7 mouse cellular contexts compared by ENCODE assay signal in genomic region chr7:37336851-37337531, GRCm38 (mm10).
A peak's percentile ranks its signal among the peaks of the same experiment; 100 is the strongest.
DNase-seq lines count a peak whose midpoint lies in the region; ATAC-seq and TF ChIP-seq lines count a peak whose summit lies in the region.

No protein-coding gene starts in this region.

- peak; percentile 29; the same call in 1 of the 2 replicates for ATAC-seq in midbrain, embryonic 13.5 days

- H3K27me3 ChIP-seq in midbrain, embryonic 13.5 days: peaks cover 21% of the 10 kb centered on the region

- peak overlapping the region; percentile 52 for H3K9ac ChIP-seq in midbrain, embryonic 13.5 days (replicated peaks)

- TF ChIP-seq CTCF in bone marrow macrophage, adult 2 months (IDR thresholded peaks at IDR 0.05; ENCODE audit: low read depth, low read length): no peak

- peak; percentile 99 for DNase-seq in cerebellum, adult 9-10 months
- DNase-seq in frontal cortex, postnatal 10 days (ENCODE audit: low spot score in 2 of 2): peak; percentile 52 to 73
- DNase-seq in layer of hippocampus, adult 9-10 months (ENCODE audit: low spot score): peak; percentile 74
- no peak for DNase-seq in urinary bladder, adult 18-20 months (ENCODE audit: low spot score in 2 of 2)
- DNase-seq in thymus, postnatal 0 days (ENCODE audit: low spot score): no peak

- peak overlapping the region; percentile 14; the same call in 1 of the 2 replicates for H3K4me3 ChIP-seq in bone marrow macrophage, adult 2 months (ENCODE audit: insufficient read depth, low read length)
- peak overlapping the region; percentile 37 for H3K4me3 ChIP-seq in midbrain, embryonic 13.5 days (replicated peaks)

- peak overlapping the region; percentile 58 for H3K4me2 ChIP-seq in midbrain, embryonic 13.5 days (replicated peaks)

- no peak overlapping the region for H3K27ac ChIP-seq in bone marrow macrophage, adult 2 months (ENCODE audit: insufficient read depth, low read depth, low read length)
- H3K27ac ChIP-seq in midbrain, embryonic 13.5 days: peak overlapping the region; percentile 70

- no peaks in the 10 kb centered on the region for H3K36me3 ChIP-seq in midbrain, embryonic 13.5 days

- no peaks in the 10 kb centered on the region for H3K4me1 ChIP-seq in bone marrow macrophage, adult 2 months (ENCODE audit: control insufficient read depth, insufficient read depth, low read length)
- peaks cover 37% of the 10 kb centered on the region for H3K4me1 ChIP-seq in midbrain, embryonic 13.5 days (replicated peaks)

- 4% methylated on average over 28 of the region's 28 CpGs for WGBS in midbrain, embryonic 13.5 days

- no peak for TF ChIP-seq POLR2A in bone marrow macrophage, adult 2 months (IDR thresholded peaks at IDR 0.05; ENCODE audit: borderline replicate concordance, low read depth, low read length)

- H3K9me3 ChIP-seq in midbrain, embryonic 13.5 days: no peaks in the 10 kb centered on the region

Comparison
In these comparisons a context has a peak if more than half of its experiments do, and no peak if none do; other contexts are left out.
1. DNase-seq: peak in cerebellum, adult 9-10 months (single experiment), frontal cortex, postnatal 10 days (2 of 2) and layer of hippocampus, adult 9-10 months (single experiment); none in urinary bladder, adult 18-20 months (0 of 2) and thymus, postnatal 0 days (single experiment).